Comparison of ENCODE assay signal across 9 mouse cellular contexts in the genomic region with DNA sequence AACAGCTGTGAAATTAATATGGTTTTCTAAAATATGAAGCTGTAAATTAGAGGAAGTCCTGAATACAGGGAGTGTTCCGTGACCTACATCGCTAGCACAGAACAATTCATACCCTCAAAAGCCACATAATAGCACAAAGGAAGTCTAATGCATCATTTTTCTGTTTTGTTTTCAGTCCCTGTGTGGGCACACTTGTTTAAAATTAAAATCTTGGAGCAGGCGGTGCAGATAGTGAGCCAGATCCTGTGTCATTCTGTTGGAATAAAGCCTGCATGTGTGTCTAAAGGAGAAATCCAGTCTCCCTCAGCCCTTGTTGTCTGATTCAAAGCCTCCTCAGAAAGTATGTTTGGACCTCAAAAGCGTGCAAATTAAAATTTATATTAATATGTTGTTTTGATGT.
A peak's percentile ranks its signal among the peaks of the same experiment; 100 is the strongest.
DNase-seq lines count a peak whose midpoint lies in the region; ATAC-seq lines count a peak whose summit lies in the region.
"Had no signal": no experiment of that assay in that cellular context is flagged by ENCODE, and none has a peak within 500 bp of the region (broad histone marks: within the 10 kb centered on the region; RNA-seq: fewer than 3 reads in every experiment).

No protein-coding gene starts in this region.

- H3K4me2 ChIP-seq in embryonic facial prominence, embryonic 14.5 days (ENCODE audit: low read depth, low read length) = no peak overlapping the region

- DNase-seq in embryonic facial prominence, embryonic 14.5 days (ENCODE audit: low spot score) = peak; percentile 33
- no peak for DNase-seq in embryonic facial prominence, embryonic 10.5 days (ENCODE audit: low spot score)
- DNase-seq in lung, postnatal 10 days = peak; percentile 6
- DNase-seq in lung, postnatal 14 days = no peak
- DNase-seq in layer of hippocampus, adult 8-10 months (ENCODE audit: low spot score in 2 of 2) = peak; percentile 32 to 54
- peak; percentile 4 for DNase-seq in right cerebral cortex, postnatal 14 days
- DNase-seq in thymus, postnatal 14 days = no peak
- DNase-seq in B cell, adult 2 months = no peak
- DNase-seq: kidney, postnatal 36 days had no signal

- H3K27ac ChIP-seq in embryonic facial prominence, embryonic 14.5 days (replicated peaks; ENCODE audit: low read depth, low read length) = no peak overlapping the region
- H3K27ac ChIP-seq in embryonic facial prominence, embryonic 10.5 days (replicated peaks) = no peak overlapping the region

- no peaks in the 10 kb centered on the region for H3K36me3 ChIP-seq in embryonic facial prominence, embryonic 14.5 days (ENCODE audit: control insufficient read depth, insufficient read depth, low read length)
- H3K36me3 ChIP-seq in embryonic facial prominence, embryonic 10.5 days (replicated peaks) = no peaks in the 10 kb centered on the region

- no peak overlapping the region for H3K4me3 ChIP-seq in embryonic facial prominence, embryonic 14.5 days (ENCODE audit: low read depth, low read length)
- H3K4me3 ChIP-seq in embryonic facial prominence, embryonic 10.5 days = no peak overlapping the region

- WGBS in embryonic facial prominence, embryonic 14.5 days = 65% methylated on average over 4 of the region's 4 CpGs
- WGBS in embryonic facial prominence, embryonic 10.5 days = 89% methylated on average over 4 of the region's 4 CpGs

- H3K9ac ChIP-seq in embryonic facial prominence, embryonic 14.5 days (ENCODE audit: low read depth, low read length) = no peak overlapping the region

- H3K27me3 ChIP-seq in embryonic facial prominence, embryonic 14.5 days (replicated peaks; ENCODE audit: control insufficient read depth, insufficient read depth, low read length) = no peaks in the 10 kb centered on the region
- no peaks in the 10 kb centered on the region for H3K27me3 ChIP-seq in embryonic facial prominence, embryonic 10.5 days (replicated peaks; ENCODE audit: low read depth, poor library complexity, severe bottlenecking)

- no peak for ATAC-seq in embryonic facial prominence, embryonic 14.5 days (ENCODE audit: low read depth)

- H3K9me3 ChIP-seq in embryonic facial prominence, embryonic 14.5 days (ENCODE audit: control insufficient read depth, low read length) = no peaks in the 10 kb centered on the region
- no peaks in the 10 kb centered on the region for H3K9me3 ChIP-seq in embryonic facial prominence, embryonic 10.5 days

- H3K4me1 ChIP-seq in embryonic facial prominence, embryonic 14.5 days (ENCODE audit: control insufficient read depth, insufficient read depth, low read length) = no peaks in the 10 kb centered on the region
- H3K4me1 ChIP-seq in embryonic facial prominence, embryonic 10.5 days = no peaks in the 10 kb centered on the region

Comparison
In these comparisons a context has a peak if more than half of its experiments do, and no peak if none do; other contexts are left out.
1. DNase-seq: peak in embryonic facial prominence, embryonic 14.5 days (single experiment), lung, postnatal 10 days (single experiment), layer of hippocampus, adult 8-10 months (2 of 2) and right cerebral cortex, postnatal 14 days (single experiment); none in embryonic facial prominence, embryonic 10.5 days (single experiment), lung, postnatal 14 days (single experiment), thymus, postnatal 14 days (single experiment) and B cell, adult 2 months (0 of 2).